Mouse (Mus musculus) thymus, postnatal 36 days (tissue): ENCODE results near the gene Rab5c.

Source experiments
- DNase-seq, 2 experiments: peaks; one replicate each; pipeline ENCODE4 v3.0.0; 2022; ENCODE audit warnings: mixed read lengths in 2 of 2

Gene Rab5c

DNA sequence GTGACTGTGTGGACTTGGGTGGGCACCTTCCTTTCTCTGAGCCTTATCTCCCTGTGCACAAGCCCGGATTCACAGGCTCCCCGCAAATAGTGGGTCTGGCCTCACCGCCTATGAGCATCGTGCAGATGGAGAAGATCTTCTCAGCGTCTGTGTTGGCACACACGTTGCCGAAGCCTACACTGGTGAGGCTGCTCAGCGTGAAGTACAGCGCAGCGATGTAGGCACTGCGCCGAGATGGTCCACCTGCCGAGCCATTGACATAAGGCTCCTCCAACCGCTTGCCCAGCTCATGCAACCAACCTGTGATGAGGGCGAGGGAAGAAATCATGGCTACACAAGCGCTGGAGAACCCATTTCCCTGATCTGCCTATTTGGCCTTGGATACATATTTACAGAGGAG lies 12.1 kb upstream of the Rab5c start:
- no peak for DNase-seq

- DNase-seq, result no peak
Measured at GRCm38 (mm10) chr11:100749469-100749868, 11.5 kb upstream of the Rab5c start.

- DNase-seq, result no peak
Measured at GRCm38 (mm10) chr11:100748620-100749019, 10.6 kb upstream of the Rab5c start.

DNA sequence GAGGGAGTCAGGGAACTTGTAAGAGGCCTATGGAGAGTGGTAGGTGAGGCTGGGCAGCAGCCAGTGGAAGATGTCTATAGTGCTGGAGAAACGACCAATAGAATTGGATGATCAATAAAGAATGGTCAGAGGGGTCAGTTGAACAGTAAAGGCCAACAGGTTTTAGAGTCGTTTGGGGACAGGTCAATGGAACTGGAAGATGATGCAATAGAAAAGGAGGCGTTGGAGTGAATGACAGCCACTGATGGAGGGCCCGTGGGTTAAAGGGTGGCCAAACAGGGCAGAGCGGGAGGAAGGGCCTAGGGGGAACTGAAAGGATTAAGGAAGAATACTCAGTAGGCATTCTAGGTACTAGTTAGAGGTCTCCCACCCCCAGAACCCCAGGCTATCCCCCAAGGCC lies 9.1 kb upstream of the Rab5c start:
- no peak for DNase-seq

- DNase-seq, result no peak
Measured at GRCm38 (mm10) chr11:100746546-100746945, 8.5 kb upstream of the Rab5c start.

GRCm38 (mm10) chr11:100745085-100745484 lies 7.1 kb upstream of the Rab5c start:
- peak; percentile 51 for DNase-seq

DNA sequence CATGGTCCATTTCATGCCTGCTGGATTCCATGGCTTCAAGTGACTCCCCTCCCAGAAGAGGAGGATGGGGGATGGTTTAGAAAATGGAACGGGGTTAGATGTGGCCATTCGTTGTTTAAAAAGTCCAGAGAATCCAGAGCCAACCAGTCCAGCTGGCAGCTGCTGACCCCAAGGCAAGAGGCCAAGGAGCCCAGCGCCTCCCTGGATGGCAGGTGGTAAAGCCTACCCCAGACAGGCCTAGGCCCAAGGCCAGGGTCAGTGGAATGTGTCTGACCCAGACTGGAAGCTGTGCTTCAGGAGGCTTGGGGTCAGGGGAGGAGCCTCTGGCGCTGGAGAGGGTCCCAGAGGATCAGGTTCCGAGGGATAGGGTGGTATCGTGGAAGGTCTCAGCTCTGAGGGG lies 3.3 kb upstream of the Rab5c start:
- no peak for DNase-seq

DNA sequence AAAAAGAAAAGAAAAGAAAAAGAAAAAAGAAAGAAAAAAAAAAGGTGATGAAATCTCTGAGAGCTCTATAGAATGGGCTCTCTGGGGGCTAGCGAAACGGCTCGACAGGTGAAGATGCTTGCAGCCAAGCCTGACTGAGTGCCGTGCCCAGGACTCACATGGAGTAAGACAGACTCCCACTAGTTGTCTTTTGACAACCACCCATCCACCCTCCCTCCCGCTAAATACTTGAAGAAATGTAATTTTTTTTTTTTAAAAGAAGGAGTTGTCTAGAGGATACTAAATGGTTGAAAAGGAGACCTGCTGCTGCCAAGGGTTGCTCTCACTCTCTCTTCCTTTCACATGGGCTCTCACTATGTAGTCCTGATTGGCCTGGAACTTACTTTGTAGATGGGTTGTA lies 734 bp upstream of the Rab5c start:
- no peak for DNase-seq

DNA sequence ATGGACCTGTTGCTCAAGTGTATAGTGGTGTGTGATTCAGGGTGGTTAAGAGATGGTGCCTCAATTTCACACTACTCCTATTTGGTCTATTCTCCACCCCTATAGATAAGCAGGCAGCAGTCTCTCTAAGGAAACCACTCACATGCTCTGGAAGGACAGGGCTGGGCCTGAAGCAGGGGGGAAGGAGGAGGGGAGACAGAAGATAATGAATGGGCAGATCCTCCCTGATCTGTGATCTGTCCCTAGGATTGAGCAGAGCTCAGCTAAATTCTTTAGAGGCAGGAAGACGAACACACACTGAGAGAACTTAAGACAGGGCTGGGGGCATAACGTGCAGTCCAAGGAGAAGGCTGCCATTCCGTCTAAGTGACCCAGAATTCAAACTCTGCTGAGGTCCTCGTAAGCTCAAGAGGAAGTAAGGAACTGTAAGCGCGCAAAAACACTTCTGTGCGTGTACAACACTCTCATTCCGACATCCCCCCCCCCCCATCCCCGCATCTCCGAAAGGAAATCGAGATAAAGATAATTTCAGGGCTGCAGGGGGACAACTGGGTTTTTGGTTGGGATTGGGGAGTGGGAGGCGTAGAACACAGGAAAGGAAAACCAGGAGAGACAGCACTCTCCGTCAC lies 796 bp downstream of the Rab5c start:
- DNase-seq, result no peak

GRCm38 (mm10) chr11:100736746-100737080 lies 1.3 kb downstream of the Rab5c start:
- DNase-seq, result no peak

DNA sequence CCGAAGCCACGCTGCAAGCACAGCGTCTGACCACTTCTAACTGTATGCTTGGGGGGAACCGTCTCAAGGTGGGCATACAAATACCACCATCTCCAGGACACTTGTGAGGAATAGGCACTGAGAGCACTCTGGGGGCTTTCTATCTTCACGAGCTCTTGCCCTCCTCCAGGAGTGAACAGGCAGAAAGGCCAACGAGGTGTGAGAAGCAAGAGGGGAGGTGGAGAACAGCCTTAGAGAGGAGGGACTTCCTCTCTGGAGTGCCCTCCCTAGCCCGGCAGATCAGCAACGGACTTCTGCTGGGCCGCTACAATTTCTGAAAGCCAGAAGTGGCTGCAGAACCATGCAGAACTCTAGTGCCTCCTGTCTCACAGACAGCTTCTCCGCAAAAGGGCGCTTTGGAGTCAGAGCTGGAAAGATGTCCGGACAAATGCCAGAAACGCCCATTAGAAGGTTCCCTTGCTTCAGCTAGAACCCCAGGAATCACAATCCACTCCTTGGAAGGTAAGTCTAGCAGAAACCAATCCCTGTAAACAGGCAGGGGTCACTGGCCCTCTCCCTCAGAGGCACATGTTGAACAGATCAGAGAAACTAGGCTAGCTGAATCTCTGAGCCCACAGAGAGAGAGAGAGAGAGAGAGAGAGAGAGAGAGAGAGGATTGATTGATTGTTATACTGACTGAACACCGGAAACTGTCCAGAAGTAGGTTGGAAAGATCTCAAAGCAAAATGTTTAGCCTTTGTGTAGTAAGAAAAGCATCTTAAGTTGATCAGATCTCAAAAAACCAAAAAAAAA lies 1.9 kb downstream of the Rab5c start:
- DNase-seq, result no peak

GRCm38 (mm10) chr11:100735134-100735865 lies 2.7 kb downstream of the Rab5c start:
- no peak for DNase-seq

- DNase-seq, result no peak
Measured at GRCm38 (mm10) chr11:100730477-100731205, 7.4 kb downstream of the Rab5c start.

DNA sequence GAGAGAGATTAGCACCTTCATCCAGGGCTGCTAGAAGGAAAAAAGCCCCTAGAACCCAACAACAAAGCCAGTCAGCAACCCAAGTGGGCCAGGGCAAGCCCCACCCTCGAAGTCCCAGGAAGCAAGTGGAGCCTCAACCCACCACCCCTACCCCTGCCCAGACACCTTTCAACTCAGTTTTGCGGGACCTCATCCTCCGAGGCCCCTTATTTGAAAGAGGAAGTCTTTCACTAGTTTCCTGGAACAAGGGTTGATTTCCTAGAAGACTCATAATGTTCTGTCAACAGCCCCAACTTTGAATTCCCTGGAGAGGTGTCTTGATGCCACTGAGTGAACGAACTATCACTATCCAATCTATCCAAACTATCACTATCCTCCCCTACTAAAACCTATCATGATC lies 8.0 kb downstream of the Rab5c start:
- DNase-seq, result no peak

DNA sequence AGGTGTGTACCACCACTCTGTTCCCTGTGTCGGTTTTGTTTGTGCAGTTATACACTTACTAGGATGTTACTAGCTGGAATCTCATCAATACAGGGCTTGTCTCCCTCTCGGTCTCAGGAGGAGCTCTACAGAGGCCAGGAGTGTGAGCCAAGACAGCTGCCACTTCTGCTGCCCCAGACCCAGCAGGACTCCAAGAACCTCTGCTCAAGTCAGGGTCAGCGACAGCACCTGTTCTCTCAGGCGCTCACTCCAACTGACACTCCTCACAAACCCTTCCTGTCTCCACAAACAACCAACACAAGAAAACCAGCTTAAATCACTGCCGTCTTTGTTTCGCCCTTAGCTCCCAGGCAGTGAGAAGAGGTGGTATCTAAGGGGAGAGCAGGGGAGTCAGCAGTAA lies 9.4 kb downstream of the Rab5c start:
- no peak for DNase-seq

DNA sequence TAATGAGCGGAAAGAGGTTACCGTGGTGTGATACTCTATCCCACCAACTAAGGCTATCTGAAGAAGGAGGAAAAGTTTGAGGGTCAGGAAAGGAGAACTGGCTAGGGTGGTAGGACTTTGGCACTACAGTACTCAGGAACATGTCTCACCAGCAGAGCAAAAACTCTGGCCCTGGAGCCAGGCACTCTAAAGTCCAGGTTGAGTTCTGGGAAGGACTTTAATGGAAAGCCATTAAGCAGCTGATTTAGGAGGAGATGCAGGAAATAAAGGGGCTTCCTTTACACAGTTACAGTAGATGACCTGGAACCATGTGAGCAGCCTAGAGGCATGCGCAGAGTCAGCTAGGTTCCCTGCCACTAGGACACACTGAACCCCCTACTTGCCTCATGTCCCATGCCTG lies 10.8 kb downstream of the Rab5c start:
- DNase-seq, result no peak

DNA sequence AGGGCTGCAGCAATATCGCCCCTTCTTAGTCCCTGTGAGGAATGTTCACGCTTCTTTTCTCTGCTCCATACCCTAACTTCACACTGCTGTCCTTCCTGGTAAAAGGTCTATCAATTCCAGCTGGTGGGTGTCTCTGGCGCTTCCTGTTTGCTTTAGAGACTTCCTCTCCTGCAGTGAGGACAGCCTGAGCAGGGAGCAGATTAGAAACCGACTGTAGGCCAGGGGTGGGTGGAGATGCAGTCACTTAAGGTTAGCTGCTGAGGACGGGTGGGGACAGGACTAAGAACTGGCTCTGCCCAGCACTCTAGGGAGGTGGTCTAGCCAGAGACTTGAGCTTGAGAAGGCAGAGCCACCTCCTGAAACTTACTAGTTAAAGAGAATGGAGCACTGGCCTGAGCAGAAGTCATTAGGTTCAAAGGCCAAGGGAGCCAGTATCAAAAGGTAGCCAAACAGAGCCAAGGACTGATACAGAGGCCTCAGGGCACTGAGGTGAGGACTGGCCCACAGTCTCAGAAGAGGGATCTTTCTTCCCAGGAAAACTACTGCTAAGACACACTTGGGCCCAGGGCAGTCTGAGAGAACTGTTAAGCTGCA lies 13.0 kb downstream of the Rab5c start:
- no peak for DNase-seq

DNA sequence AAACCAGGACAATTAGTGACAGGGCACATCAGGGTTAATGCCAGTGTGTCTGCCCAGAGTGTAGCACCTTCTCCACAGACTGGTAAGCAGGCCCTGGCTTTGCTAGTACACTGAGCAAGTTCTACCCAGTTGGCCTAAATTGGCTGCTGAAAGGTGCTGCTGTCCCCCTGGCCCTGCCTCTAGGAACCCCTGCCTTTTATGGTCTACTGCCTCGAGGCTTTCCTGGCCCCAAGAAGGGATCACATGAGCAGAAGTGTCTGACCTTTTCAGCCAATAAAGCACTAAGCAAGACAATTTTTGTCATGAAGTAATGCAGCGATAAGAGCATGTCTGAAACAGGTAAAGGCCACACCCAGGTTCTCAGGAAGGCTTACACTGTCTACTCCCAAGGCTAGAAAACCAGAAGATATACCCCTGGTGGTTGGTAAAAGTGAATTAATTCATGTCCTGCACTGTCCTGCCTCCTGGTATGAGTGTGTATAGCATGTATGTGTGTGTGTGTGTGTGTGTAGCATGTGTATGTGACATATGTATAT lies 15.5 kb downstream of the Rab5c start:
- no peak for DNase-seq

DNA sequence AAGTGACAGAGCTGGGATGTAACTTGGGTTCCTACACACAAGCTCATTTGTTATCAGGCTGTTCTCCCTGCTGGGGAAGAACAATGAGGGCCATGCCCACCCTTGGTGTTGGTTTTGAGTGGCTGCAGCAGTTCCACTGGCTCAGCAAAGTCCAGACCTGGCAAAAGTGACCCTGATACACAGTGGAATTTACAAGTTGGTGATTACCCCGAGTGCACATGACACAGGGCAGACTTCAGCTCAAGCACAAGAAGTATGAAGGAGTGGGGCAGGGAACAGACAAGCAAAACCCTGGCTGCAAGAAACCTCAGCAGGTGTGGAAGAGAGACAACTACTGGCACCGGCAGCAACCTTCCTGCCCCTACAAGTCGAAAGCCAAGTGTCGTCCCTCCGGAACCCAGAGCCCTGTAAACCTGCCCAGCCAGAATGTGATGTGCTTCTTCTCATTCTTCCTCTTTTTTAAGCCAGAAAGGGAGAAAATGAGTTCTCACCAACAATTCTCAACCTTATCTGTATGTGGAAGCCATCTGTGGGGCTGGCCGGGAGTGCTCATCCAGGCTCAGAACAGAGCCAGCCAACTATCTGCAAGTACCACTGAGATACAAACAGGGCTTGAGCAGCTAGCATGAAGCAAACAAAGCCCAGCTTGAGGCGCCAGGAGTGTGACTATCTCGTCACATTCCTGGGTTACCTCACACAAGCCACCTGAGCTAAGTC lies 16.1 kb downstream of the Rab5c start:
- no peak for DNase-seq

DNA sequence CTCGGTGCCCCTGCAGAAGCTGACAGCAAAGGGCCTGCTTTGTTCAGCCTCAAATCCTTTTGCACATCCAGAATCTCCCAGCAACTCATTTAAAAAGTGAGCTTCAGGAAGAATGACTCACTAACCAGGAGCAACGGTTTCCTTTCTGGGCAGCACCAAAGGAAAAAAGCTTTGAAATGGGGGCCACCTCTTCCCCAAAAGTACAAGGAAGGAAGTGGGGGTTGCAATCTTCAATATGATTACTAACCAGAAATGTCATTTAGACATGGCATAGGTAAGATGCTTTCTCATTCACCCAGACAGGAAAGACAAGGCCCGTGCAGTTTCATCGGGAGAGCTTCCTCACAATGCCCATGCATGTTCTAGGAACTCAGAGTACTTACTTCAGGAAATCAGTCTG lies 16.8 kb downstream of the Rab5c start:
- DNase-seq, result no peak

- no peak for DNase-seq
Measured at GRCm38 (mm10) chr11:100720345-100720744, 17.7 kb downstream of the Rab5c start.

GRCm38 (mm10) chr11:100719893-100720292 lies 18.1 kb downstream of the Rab5c start:
- DNase-seq, result no peak
